Mouse (Mus musculus) left cerebral cortex, adult 8-10 months (tissue): Measurements from ENCODE around the gene Pvalb. TPM values are rescaled to one million over a fixed set of nuclear protein-coding genes. Genes with fewer than 3 reads are reported as not detected.

ENCODE experiments used
- DNase-seq, 2 experiments: peaks; one replicate each; pipeline ENCODE4 v3.0.0; 2022; ENCODE audit warnings: low spot score in 2 of 2
- total RNA-seq, 4 experiments: library from RNA; stranded (reverse); gene quantifications; 2 replicates each; pipeline ENCODE4 v1.2.4; 2022

Pvalb gene
- total RNA-seq, 4 experiments from 2014 or later: 101 to 113 (median 102) TPM

GRCm38 (mm10) chr15:78195096-78195880 lies 10.9 kb downstream of the Pvalb start:
- DNase-seq: no peak

GRCm38 (mm10) chr15:78194320-78194719 lies 11.9 kb downstream of the Pvalb start:
- no peak for DNase-seq

- DNase-seq: no peak
Measured at GRCm38 (mm10) chr15:78189636-78190035, 16.6 kb downstream of the Pvalb start.

- no peak for DNase-seq
Measured at GRCm38 (mm10) chr15:78188546-78188945, 17.7 kb downstream of the Pvalb start.

GRCm38 (mm10) chr15:78186906-78187305 lies 19.3 kb downstream of the Pvalb start:
- DNase-seq: no peak

GRCm38 (mm10) chr15:78185609-78186008 lies 20.6 kb downstream of the Pvalb start:
- no peak for DNase-seq

GRCm38 (mm10) chr15:78184855-78185254 lies 21.3 kb downstream of the Pvalb start:
- DNase-seq: no peak

GRCm38 (mm10) chr15:78181701-78182405 lies 24.3 kb downstream of the Pvalb start:
- no peak for DNase-seq

GRCm38 (mm10) chr15:78179775-78180174 lies 26.4 kb downstream of the Pvalb start:
- DNase-seq: no peak

- peak; percentile 52 to 77 for DNase-seq
Measured at GRCm38 (mm10) chr15:78178397-78178796, 27.8 kb downstream of the Pvalb start.

- no peak for DNase-seq
Measured at GRCm38 (mm10) chr15:78177257-78177656, 28.9 kb downstream of the Pvalb start.

GRCm38 (mm10) chr15:78174887-78175245 lies 31.3 kb downstream of the Pvalb start:
- no peak for DNase-seq

- DNase-seq: peak; percentile 88 to 100
Measured at GRCm38 (mm10) chr15:78173972-78174886, 32.0 kb downstream of the Pvalb start, which contains the start of gene Ift27. Gene Ift27 (minus strand): TSS chr15:78174107.

GRCm38 (mm10) chr15:78172899-78173817 lies 33.0 kb downstream of the Pvalb start:
- DNase-seq: no peak

- peak in 1 of 2 experiments; percentile 48 for DNase-seq
Measured at GRCm38 (mm10) chr15:78172256-78172898, 33.8 kb downstream of the Pvalb start.

- peak in 1 of 2 experiments; percentile 62 for DNase-seq
Measured at GRCm38 (mm10) chr15:78171651-78172050, 34.5 kb downstream of the Pvalb start.

GRCm38 (mm10) chr15:78170708-78171107 lies 35.5 kb downstream of the Pvalb start:
- no peak for DNase-seq

GRCm38 (mm10) chr15:78169566-78169965 lies 36.6 kb downstream of the Pvalb start:
- DNase-seq: no peak

- DNase-seq: no peak
Measured at GRCm38 (mm10) chr15:78165292-78165691, 40.9 kb downstream of the Pvalb start.

- no peak for DNase-seq
Measured at GRCm38 (mm10) chr15:78164466-78164865, 41.7 kb downstream of the Pvalb start.
